Mouse (Mus musculus) brown adipose tissue, adult 24 weeks (tissue): ENCODE results near the gene Spag4. TPM values are rescaled to one million over a fixed set of nuclear protein-coding genes. Genes with fewer than 3 reads are reported as not detected.
A peak's percentile ranks its signal among the peaks of the same experiment; 100 is the strongest.
"Not testable (repeated sequence)": the region's sequence is repeated elsewhere in the genome, so short reads cannot be mapped to it uniquely, and the experiment has no call there.

ENCODE experiments used
- H3K27ac ChIP-seq: fragments of 200-500 bp; replicated peaks from 2 replicates; pipeline ENCODE4 v1.5.1; 2012; ENCODE audit warnings: low read depth, mild to moderate bottlenecking, low read length
- H3K4me1 ChIP-seq: fragments of 200-500 bp; 2 replicates; pipeline ENCODE4 v1.6.1; 2012; ENCODE audit warnings: low read length, mixed read lengths; ENCODE audit not compliant: control insufficient read depth, insufficient read depth, insufficient read length
- H3K4me3 ChIP-seq: fragments of 200-500 bp; 2 replicates; pipeline ENCODE4 v1.5.1; 2012; ENCODE audit warnings: low read depth, mild to moderate bottlenecking, low read length, moderate library complexity; ENCODE audit not compliant: insufficient read depth
- polyA plus RNA-seq: library from polyadenylated mRNA; stranded (reverse); fragments of >200 nt; gene quantifications from 2 replicates; pipeline ENCODE4 v1.2.4, GENCODE M21; 2012; ENCODE audit not compliant: missing spikeins, insufficient read depth, insufficient read length

The Spag4 gene
- polyA plus RNA-seq, 1 experiment, result 5.4 TPM

GRCm38 (mm10) chr2:156079183-156079560, 14.2 kb downstream of the Spag4 start:
- no peaks in the 10 kb centered on the region for H3K4me1 ChIP-seq
- H3K4me3 ChIP-seq, result no peak overlapping the region
- no peak overlapping the region for H3K27ac ChIP-seq

DNA sequence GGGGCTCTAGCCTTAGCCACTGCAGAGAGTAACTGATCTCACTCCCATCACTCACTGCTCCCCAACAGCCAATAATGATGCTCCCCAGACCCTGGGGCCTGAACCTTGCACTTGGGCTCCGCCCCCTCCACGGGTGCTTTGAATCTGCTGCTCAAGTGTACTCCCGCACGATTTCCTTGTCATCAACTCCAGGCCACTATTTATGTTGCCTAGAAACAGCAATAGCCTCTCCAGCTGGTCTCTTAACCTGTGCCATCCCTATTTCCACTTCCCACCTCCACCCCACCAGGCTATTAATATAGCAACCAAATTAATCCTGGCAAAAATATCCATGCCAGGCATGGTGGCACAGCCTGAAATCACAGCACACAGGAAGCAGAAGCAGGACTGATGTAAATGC, 14.7 kb downstream of the Spag4 start:
- no peak overlapping the region for H3K27ac ChIP-seq
- H3K4me3 ChIP-seq, result no peak overlapping the region
- H3K4me1 ChIP-seq, result no peaks in the 10 kb centered on the region

- Histone ChIP-seq H3K4me3 (no peak overlapping the region), H3K4me1 (no peaks in the 10 kb centered on the region), H3K27ac (no peak overlapping the region)
These were observed 15.4 kb downstream of the Spag4 start for GRCm38 (mm10) chr2:156080391-156080790.

DNA sequence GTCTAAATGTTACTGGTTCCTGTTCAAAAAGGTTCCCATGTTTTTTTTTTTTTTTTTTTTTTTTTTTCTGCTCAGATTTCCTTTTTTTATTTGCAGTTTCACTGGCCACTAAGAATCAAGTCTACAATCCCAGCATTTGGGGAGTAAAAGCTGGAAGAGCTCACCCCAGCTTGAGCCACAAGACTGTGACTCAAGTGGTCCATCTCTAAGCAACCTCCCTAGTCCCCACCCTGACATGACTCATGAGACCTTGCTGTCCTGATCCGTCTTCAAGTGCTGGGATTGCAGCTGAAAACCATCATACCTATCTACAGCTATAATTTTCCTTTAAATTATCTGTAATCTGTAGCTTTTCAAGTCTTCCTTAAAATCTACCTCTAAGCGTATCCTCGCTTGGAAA, 19.6 kb downstream of the Spag4 start:
- no peak overlapping the region for H3K27ac ChIP-seq
- no peaks in the 10 kb centered on the region for H3K4me1 ChIP-seq
- H3K4me3 ChIP-seq, result no peak overlapping the region

GRCm38 (mm10) chr2:156087391-156088110, 22.6 kb downstream of the Spag4 start:
- Histone ChIP-seq H3K4me1 (no peaks in the 10 kb centered on the region), H3K27ac (no peak overlapping the region), H3K4me3 (no peak overlapping the region)

DNA sequence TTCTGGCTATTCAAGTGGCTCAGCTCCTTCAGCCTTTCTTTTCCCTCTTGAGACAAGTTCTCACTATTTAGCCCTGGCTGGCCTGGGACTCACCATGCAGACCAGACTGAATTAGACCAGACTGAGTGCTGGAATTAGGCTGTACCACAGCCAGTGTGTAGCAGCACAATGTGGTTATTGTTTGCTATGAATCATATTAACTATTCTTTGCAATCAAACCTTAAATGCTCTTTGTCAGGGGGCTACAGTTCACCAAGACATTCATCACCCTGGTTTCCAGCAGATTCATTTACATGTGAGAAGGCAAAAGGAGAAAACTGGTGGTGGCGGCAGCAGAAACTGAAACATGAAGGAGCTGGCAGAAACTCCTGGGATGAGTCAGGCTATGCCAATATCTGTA, 24.8 kb downstream of the Spag4 start:
- Histone ChIP-seq H3K4me1 (no peaks in the 10 kb centered on the region; the same call in 1 of the 2 replicates), H3K27ac (no peak overlapping the region)

GRCm38 (mm10) chr2:156091926-156092325, 27.0 kb downstream of the Spag4 start:
- Histone ChIP-seq H3K4me1 (no peaks in the 10 kb centered on the region; the same call in 1 of the 2 replicates), H3K4me3 (no peak overlapping the region), H3K27ac (no peak overlapping the region)

More for the DNA sequence above, 24.8 kb downstream of the Spag4 start:
- no peak overlapping the region for H3K4me3 ChIP-seq

- Histone ChIP-seq H3K4me3 (peak overlapping the region; percentile 90), H3K4me1 (peaks cover 7% of the 10 kb centered on the region), H3K27ac (peak overlapping the region; percentile 92)
These were observed 45.8 kb downstream of the Spag4 start for GRCm38 (mm10) chr2:156110627-156111357.

GRCm38 (mm10) chr2:156111358-156112079, 46.5 kb downstream of the Spag4 start, which contains the start of the genes Cpne1 and Rbm12:
TSS of gene Cpne1 (minus strand) at chr2:156111965.
TSS of gene Rbm12 (minus strand) at chr2:156111978.
- peak within 1 kb of the TSS; percentile 90 for H3K4me3 ChIP-seq
- H3K4me1 ChIP-seq, result peaks cover 4% of the 10 kb centered on the region
- peak within 1 kb of the TSS; percentile 92 for H3K27ac ChIP-seq

DNA sequence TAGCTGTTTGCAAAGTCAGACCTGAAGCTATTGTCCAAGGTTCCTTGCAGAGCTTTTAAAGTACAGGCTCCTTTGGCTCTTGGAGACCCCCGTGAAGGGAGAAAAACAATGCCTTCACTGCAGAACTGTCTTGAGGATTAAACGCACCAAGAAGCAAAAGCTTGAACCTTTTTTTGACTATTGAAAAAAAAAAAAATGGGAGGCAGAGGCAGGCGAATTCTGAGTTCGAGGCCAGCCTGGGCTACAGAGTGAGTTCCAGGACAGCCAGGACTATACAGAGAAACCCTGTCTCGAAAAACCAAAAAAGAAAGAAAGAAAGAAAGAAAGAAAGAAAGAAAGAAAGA, 47.1 kb downstream of the Spag4 start:
- H3K27ac ChIP-seq, H3K4me1 ChIP-seq: not testable (repeated sequence)
- peak overlapping the region; percentile 90 for H3K4me3 ChIP-seq

GRCm38 (mm10) chr2:156119566-156119965, 54.6 kb downstream of the Spag4 start:
- H3K27ac ChIP-seq, result no peak overlapping the region
- H3K4me3 ChIP-seq, result no peak overlapping the region

More at GRCm38 (mm10) chr2:156119566-156119965, 54.6 kb downstream of the Spag4 start:
- H3K4me1 ChIP-seq, result no peaks in the 10 kb centered on the region

Other genes with a start within 250 kb of the Spag4 start
- 43.8 and 58.8 TPM in 2 replicates for gene BC029722, start 245.7 kb upstream of the Spag4 start, polyA plus RNA-seq
- 48.6 and 64.7 TPM in 2 replicates for gene Eif6, start 238.2 kb upstream of the Spag4 start, polyA plus RNA-seq
- gene Fam83c, start 230.3 kb upstream of the Spag4 start, polyA plus RNA-seq, result not detected in 2 replicates
- 178 and 202 TPM in 2 replicates for gene Uqcc1, start 134.9 kb upstream of the Spag4 start, polyA plus RNA-seq
- not detected in 2 replicates for gene Gm15557, start 124.4 kb upstream of the Spag4 start, polyA plus RNA-seq
- gene Gdf5, start 119.8 kb upstream of the Spag4 start, polyA plus RNA-seq, result 2.4 and 3.1 TPM in 2 replicates
- gene Cep250, start 108.7 kb upstream of the Spag4 start, polyA plus RNA-seq, result 2.6 and 3.4 TPM in 2 replicates
- 2.4 and 2.6 TPM in 2 replicates for gene 6430550D23Rik, start 57.2 kb upstream of the Spag4 start, polyA plus RNA-seq
- gene Ergic3, start 57.1 kb upstream of the Spag4 start, polyA plus RNA-seq, result 62.3 and 99.2 TPM in 2 replicates
- gene Fer1l4, start 12.2 kb upstream of the Spag4 start, polyA plus RNA-seq, result not detected in 2 replicates
- gene Cpne1, start 46.8 kb downstream of the Spag4 start, polyA plus RNA-seq, result 31.6 and 33.3 TPM in 2 replicates
- gene Rbm12, start 46.8 kb downstream of the Spag4 start, polyA plus RNA-seq, result 6.4 TPM in 2 replicates
- 2.9 and 4.3 TPM in 2 replicates for gene Gm28036, start 61.9 kb downstream of the Spag4 start, polyA plus RNA-seq
- 723 and 898 TPM in 2 replicates for gene Romo1, start 78.9 kb downstream of the Spag4 start, polyA plus RNA-seq
- gene Nfs1, start 79.0 kb downstream of the Spag4 start, polyA plus RNA-seq, result 107 and 161 TPM in 2 replicates
- 113 and 143 TPM in 2 replicates for gene Rbm39, start 115.1 kb downstream of the Spag4 start, polyA plus RNA-seq
- 9.1 and 17.5 TPM in 2 replicates for gene Phf20, start 131.3 kb downstream of the Spag4 start, polyA plus RNA-seq
- 1.5 and 2.0 TPM in 2 replicates for gene Cnbd2, start 247.1 kb downstream of the Spag4 start, polyA plus RNA-seq
- gene Scand1, start 247.5 kb downstream of the Spag4 start, polyA plus RNA-seq, result 42.6 and 48.3 TPM in 2 replicates